ENCODE assay signal across 17 mouse cellular contexts in the genomic region with DNA sequence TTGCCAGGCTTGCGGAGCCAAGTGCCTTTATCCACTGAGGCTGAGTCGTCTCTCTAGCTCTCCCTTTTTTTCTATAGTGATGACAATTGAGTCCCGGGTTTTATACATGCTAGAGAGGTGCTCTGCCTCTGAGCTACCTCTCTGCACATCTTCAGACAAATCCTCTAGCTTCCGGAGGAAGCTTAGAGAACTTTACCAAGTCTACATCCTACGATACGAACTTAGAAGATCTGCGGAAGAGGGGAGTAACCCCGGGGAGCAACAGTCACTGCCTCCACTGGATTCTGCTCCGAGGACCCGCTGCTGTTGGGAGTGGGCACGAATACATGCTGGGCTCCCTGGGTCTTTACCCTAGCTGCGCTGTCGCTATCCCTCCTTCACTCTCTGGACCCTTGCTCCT. TPM values are rescaled to one million over a fixed set of nuclear protein-coding genes. Genes with fewer than 3 reads are reported as not detected.
DNase-seq lines count a peak whose midpoint lies in the region; ATAC-seq and TF ChIP-seq lines count a peak whose summit lies in the region.
"Had no signal": no experiment of that assay in that cellular context is flagged by ENCODE, and none has a peak within 500 bp of the region (broad histone marks: within the 10 kb centered on the region; RNA-seq: fewer than 3 reads in every experiment).

No protein-coding gene starts in this region.

- no peak for ATAC-seq in heart, embryonic 14.5 days (ENCODE audit: insufficient number of reproducible peaks, insufficient read depth, low FRiP score, low read depth)
- no peak for ATAC-seq in midbrain, embryonic 11.5 days (ENCODE audit: low FRiP score)
- ATAC-seq in midbrain, embryonic 13.5 days, result no peak
- peak; percentile 50 for ATAC-seq in activated CD4-positive, CD25-positive, alpha-beta regulatory T cell, adult 4 months
- ATAC-seq in liver, postnatal 0 days, result no peak
- ATAC-seq in erythroblast, adult 5-6 weeks (replicated peaks; ENCODE audit: low FRiP score, poor library complexity, severe bottlenecking), result no peak
- ATAC-seq: forebrain, postnatal 0 days had no signal

- intact Hi-C loops in heart, postnatal 10 days (cut with DNase I), result no loop called here

- H3K4me2 ChIP-seq in heart, embryonic 14.5 days (ENCODE audit: low read length), result peak overlapping the region; percentile 5; the same call in 1 of the 2 replicates
- H3K4me2 ChIP-seq in midbrain, embryonic 11.5 days, result no peak overlapping the region
- H3K4me2 ChIP-seq in midbrain, embryonic 13.5 days (replicated peaks), result no peak overlapping the region
- peak overlapping the region; percentile 38; the same call in 1 of the 2 replicates for H3K4me2 ChIP-seq in liver, postnatal 0 days (ENCODE audit: low read depth, low read length)
- H3K4me2 ChIP-seq: limb, embryonic 15.5 days; midbrain, embryonic 12.5 days had no signal

- H3K27ac ChIP-seq in heart, embryonic 14.5 days (replicated peaks in 1 of 2; ENCODE audit: control insufficient read depth in 1 of 2, insufficient read depth in 1 of 2, low read depth in 2 of 2, low read length in 2 of 2), result no peak overlapping the region
- H3K27ac ChIP-seq in midbrain, embryonic 11.5 days (ENCODE audit: low read depth, low read length), result no peak overlapping the region
- H3K27ac ChIP-seq in midbrain, embryonic 13.5 days, result no peak overlapping the region
- H3K27ac ChIP-seq in liver, postnatal 0 days (ENCODE audit: low read depth), result no peak overlapping the region
- H3K27ac ChIP-seq: hindbrain, embryonic 10.5 days; limb, embryonic 15.5 days; midbrain, embryonic 12.5 days had no signal

- TF ChIP-seq CTCF in liver, postnatal 0 days (IDR thresholded peaks at IDR 0.05; ENCODE audit: low read depth), result no peak

- WGBS in heart, embryonic 14.5 days, result 15% methylated on average over 13 of the region's 13 CpGs
- 18% methylated on average over 13 of the region's 13 CpGs for WGBS in midbrain, embryonic 11.5 days
- 14% methylated on average over 13 of the region's 13 CpGs for WGBS in midbrain, embryonic 13.5 days
- 16% methylated on average over 13 of the region's 13 CpGs for WGBS in liver, postnatal 0 days (ENCODE audit: insufficient replicate concordance)

- 0 out of 4 replicates have a peak, but pooled peaks cover 0 to 3% of the 10 kb centered on the region in 2 experiments for H3K4me1 ChIP-seq in heart, embryonic 14.5 days (ENCODE audit: control insufficient read depth in 2 of 2, insufficient read depth in 2 of 2, low read length in 2 of 2)
- H3K4me1 ChIP-seq in midbrain, embryonic 11.5 days (ENCODE audit: control insufficient read depth, insufficient read depth, low read length), result peaks cover 2% of the 10 kb centered on the region
- peaks cover 5% of the 10 kb centered on the region; the same call in 1 of the 2 replicates for H3K4me1 ChIP-seq in midbrain, embryonic 13.5 days (replicated peaks)
- peaks cover 3% of the 10 kb centered on the region; the same call in 1 of the 2 replicates for H3K4me1 ChIP-seq in liver, postnatal 0 days (ENCODE audit: insufficient read depth)

- no peak for DNase-seq in heart, postnatal 10 days
- peak; percentile 66 for DNase-seq in midbrain, embryonic 11.5 days (ENCODE audit: low spot score, missing footprints)
- no peak for DNase-seq in liver, postnatal 0 days
- no peak for DNase-seq in frontal cortex, postnatal 25 days (ENCODE audit: low spot score in 2 of 2)
- DNase-seq: cerebellum, postnatal 14 days; forebrain, postnatal 0 days; gastrocnemius, postnatal 14 days; kidney, postnatal 25 days; layer of hippocampus, adult 9-11 months; lung, postnatal 14 days had no signal

- H3K9ac ChIP-seq in heart, embryonic 14.5 days (ENCODE audit: low read length), result no peak overlapping the region
- no peak overlapping the region for H3K9ac ChIP-seq in midbrain, embryonic 11.5 days (ENCODE audit: low read length)
- H3K9ac ChIP-seq in midbrain, embryonic 13.5 days (replicated peaks), result no peak overlapping the region
- H3K9ac ChIP-seq in liver, postnatal 0 days (replicated peaks), result no peak overlapping the region
- H3K9ac ChIP-seq: forebrain, postnatal 0 days; limb, embryonic 15.5 days; midbrain, embryonic 12.5 days had no signal

- no peak overlapping the region for H3K4me3 ChIP-seq in heart, embryonic 14.5 days (ENCODE audit: control insufficient read depth in 1 of 2, insufficient read depth in 1 of 2, low read depth in 1 of 2, low read length in 2 of 2)
- no peak overlapping the region for H3K4me3 ChIP-seq in midbrain, embryonic 11.5 days (ENCODE audit: low read depth, low read length)
- H3K4me3 ChIP-seq in midbrain, embryonic 13.5 days (replicated peaks), result no peak overlapping the region
- no peak overlapping the region for H3K4me3 ChIP-seq in liver, postnatal 0 days (ENCODE audit: low read depth, low read length)
- H3K4me3 ChIP-seq: hindbrain, embryonic 10.5 days; limb, embryonic 15.5 days; midbrain, embryonic 12.5 days had no signal

- TF ChIP-seq EP300 in liver, postnatal 0 days (IDR thresholded peaks at IDR 0.05; ENCODE audit: low read depth), result no peak

- H3K36me3 ChIP-seq in heart, embryonic 14.5 days (ENCODE audit: control insufficient read depth, insufficient read depth, low read length), result no peaks in the 10 kb centered on the region
- no peaks in the 10 kb centered on the region for H3K36me3 ChIP-seq in midbrain, embryonic 11.5 days (ENCODE audit: control insufficient read depth, insufficient read depth, low read length)
- no peaks in the 10 kb centered on the region for H3K36me3 ChIP-seq in midbrain, embryonic 13.5 days
- H3K36me3 ChIP-seq in liver, postnatal 0 days (replicated peaks; ENCODE audit: insufficient read depth, low read length), result no peaks in the 10 kb centered on the region
- H3K36me3 ChIP-seq: hindbrain, embryonic 10.5 days; limb, embryonic 15.5 days; midbrain, embryonic 12.5 days had no signal

- no peaks in the 10 kb centered on the region for H3K9me3 ChIP-seq in heart, embryonic 14.5 days (ENCODE audit: control insufficient read depth, low read length)
- H3K9me3 ChIP-seq in midbrain, embryonic 11.5 days (ENCODE audit: control insufficient read depth, low read length), result no peaks in the 10 kb centered on the region
- H3K9me3 ChIP-seq in midbrain, embryonic 13.5 days, result no peaks in the 10 kb centered on the region
- H3K9me3 ChIP-seq in liver, postnatal 0 days (ENCODE audit: low read length), result no peaks in the 10 kb centered on the region
- H3K9me3 ChIP-seq: hindbrain, embryonic 10.5 days; limb, embryonic 15.5 days; midbrain, embryonic 12.5 days had no signal

- peaks cover 30% of the 10 kb centered on the region for H3K27me3 ChIP-seq in heart, embryonic 14.5 days (ENCODE audit: control insufficient read depth, insufficient read depth, low read length)
- H3K27me3 ChIP-seq in midbrain, embryonic 11.5 days (ENCODE audit: control insufficient read depth, insufficient read depth, low read length), result peaks cover 8% of the 10 kb centered on the region; the same call in 1 of the 2 replicates
- H3K27me3 ChIP-seq in midbrain, embryonic 13.5 days, result peaks cover 48% of the 10 kb centered on the region
- H3K27me3 ChIP-seq in liver, postnatal 0 days (ENCODE audit: insufficient read depth, low read length), result peaks cover 5% of the 10 kb centered on the region; the same call in 1 of the 2 replicates

RNA-seq across cellular contexts. Expression of gene Chaf1b, which starts 50.9 kb away (rescaled TPM):
- polyA plus RNA-seq in heart, embryonic 14.5 days (2014; fragmentation: Nextera tagmentation; extraction: Ambion mirVana), result 39.0 and 41.1 TPM in 2 replicates
- total RNA-seq in heart, postnatal 10 days (2021), result 1 to 10 TPM; 7.8 to 8.1 TPM
- 99.8 and 102 TPM in 2 replicates for polyA plus RNA-seq in midbrain, embryonic 11.5 days (2014; fragmentation: Nextera tagmentation; extraction: Ambion mirVana)
- polyA plus RNA-seq in midbrain, embryonic 13.5 days (2015; fragmentation: Nextera tagmentation; extraction: Ambion mirVana), result 32.3 and 34.3 TPM in 2 replicates
- polyA plus RNA-seq in activated CD4-positive, CD25-positive, alpha-beta regulatory T cell, adult 4 months (2017; shearing (Covaris generic)), result 10 to 100 TPM; 28.1 to 36.2 TPM
- 17.2 and 18.9 TPM in 2 replicates for polyA plus RNA-seq in liver, postnatal 0 days (2015; fragmentation: Nextera tagmentation; extraction: Ambion mirVana)
- total RNA-seq in erythroblast, adult 5-6 weeks (2015; ENCODE audit: low replicate concordance), result 6.9 and 18.0 TPM in 2 replicates
- 16.4 and 27.9 TPM in 2 replicates for total RNA-seq in erythroblast, adult 5-6 weeks (2017; ENCODE audit: low replicate concordance)

Comparison
In these comparisons a context has a peak if more than half of its experiments do, and no peak if none do; other contexts are left out.
1. H3K4me2 ChIP-seq: peak in heart, embryonic 14.5 days (single experiment) and liver, postnatal 0 days (single experiment); none in midbrain, embryonic 11.5 days (single experiment) and midbrain, embryonic 13.5 days (single experiment).